Mouse (Mus musculus): ENCODE data around the gene Gm10491. TPM values are rescaled to one million over a fixed set of nuclear protein-coding genes. Genes with fewer than 3 reads are reported as not detected.

Gm10491 gene
- not detected in 2 replicates for polyA plus RNA-seq (2012; rRNA removed)

GRCm38 (mm10) chrX:7907735-7908134, at the start of gene Gm10491:
Gm10491 (minus strand) TSS chrX:7907835.

GRCm38 (mm10) chrX:7947108-7947899, 39.7 kb upstream of the Gm10491 start, which contains the start of gene Hdac6:
Hdac6 (minus strand) TSS chrX:7947889.

GRCm38 (mm10) chrX:7928270-7928790, 20.7 kb upstream of the Gm10491 start, which contains the start of gene Eras:
Eras (minus strand) TSS chrX:7928607.

GRCm38 (mm10) chrX:7919601-7920383, 12.2 kb upstream of the Gm10491 start, which contains the start of gene Pcsk1n:
Pcsk1n (plus strand) TSS chrX:7919822.

GRCm38 (mm10) chrX:7909242-7909641, 1.6 kb upstream of the Gm10491 start, which contains the start of gene Gm10490:
Gm10490 (plus strand) TSS chrX:7909542.

GRCm38 (mm10) chrX:7898880-7899874, 8.5 kb downstream of the Gm10491 start, which contains the start of the genes Pqbp1 and Timm17b:
Pqbp1 (minus strand) TSS chrX:7899269.
Timm17b (plus strand) TSS chrX:7899357.

GRCm38 (mm10) chrX:7883841-7884567, 23.6 kb downstream of the Gm10491 start, which contains the start of gene Slc35a2:
Slc35a2 (plus strand) TSS chrX:7884028.

GRCm38 (mm10) chrX:7878007-7878419, 29.6 kb downstream of the Gm10491 start, which contains the start of gene Pim2:
Pim2 (plus strand) TSS chrX:7878262.

Other genes with a start within 250 kb of the Gm10491 start
- gene Plp2, start 236.4 kb downstream of the Gm10491 start, polyA plus RNA-seq (2012; rRNA removed): 37.9 and 40.3 TPM in 2 replicates
- gene Magix, start 226.6 kb downstream of the Gm10491 start, polyA plus RNA-seq (2012; rRNA removed): 0.44 and 0.87 TPM in 2 replicates
- gene Gpkow, start 210.7 kb downstream of the Gm10491 start, polyA plus RNA-seq (2012; rRNA removed): 6.4 and 6.9 TPM in 2 replicates
- 19.9 and 21.9 TPM in 2 replicates for gene Wdr45, start 193.5 kb downstream of the Gm10491 start, polyA plus RNA-seq (2012; rRNA removed)
- gene Gm45208, start 185.6 kb downstream of the Gm10491 start, polyA plus RNA-seq (2012; rRNA removed): 0.05 TPM in 1 of 2 replicates, not detected in the other
- gene Praf2, start 179.4 kb downstream of the Gm10491 start, polyA plus RNA-seq (2012; rRNA removed): 3.3 and 4.0 TPM in 2 replicates
- gene Ccdc120, start 156.9 kb downstream of the Gm10491 start, polyA plus RNA-seq (2012; rRNA removed): 2.8 and 3.8 TPM in 2 replicates
- 5.0 and 5.3 TPM in 2 replicates for gene Tfe3, start 145.3 kb downstream of the Gm10491 start, polyA plus RNA-seq (2012; rRNA removed)
- gene Gripap1, start 118.1 kb downstream of the Gm10491 start, polyA plus RNA-seq (2012; rRNA removed): 24.9 and 29.9 TPM in 2 replicates
- gene Kcnd1, start 85.5 kb downstream of the Gm10491 start, polyA plus RNA-seq (2012; rRNA removed): 0.28 and 0.29 TPM in 2 replicates
- 24.6 and 26.4 TPM in 2 replicates for gene Otud5, start 66.5 kb downstream of the Gm10491 start, polyA plus RNA-seq (2012; rRNA removed)
- gene Pim2, start 29.6 kb downstream of the Gm10491 start, polyA plus RNA-seq (2012; rRNA removed): 2.5 and 2.7 TPM in 2 replicates
- gene Slc35a2, start 23.8 kb downstream of the Gm10491 start, polyA plus RNA-seq (2012; rRNA removed): 14.2 and 16.2 TPM in 2 replicates
- gene Pqbp1, start 8.6 kb downstream of the Gm10491 start, polyA plus RNA-seq (2012; rRNA removed): 36.0 and 38.7 TPM in 2 replicates
- gene Timm17b, start 8.5 kb downstream of the Gm10491 start, polyA plus RNA-seq (2012; rRNA removed): 22.3 and 23.0 TPM in 2 replicates
- gene Gm10490, start 1.7 kb upstream of the Gm10491 start, polyA plus RNA-seq (2012; rRNA removed): not detected in 2 replicates
- gene Pcsk1n, start 12.0 kb upstream of the Gm10491 start, polyA plus RNA-seq (2012; rRNA removed): 0.01 TPM in 2 replicates
- gene Eras, start 20.8 kb upstream of the Gm10491 start, polyA plus RNA-seq (2012; rRNA removed): not detected in 2 replicates
- gene Hdac6, start 40.1 kb upstream of the Gm10491 start, polyA plus RNA-seq (2012; rRNA removed): 15.8 and 17.9 TPM in 2 replicates
- gene Gata1, start 70.2 kb upstream of the Gm10491 start, polyA plus RNA-seq (2012; rRNA removed): 46.9 and 48.4 TPM in 2 replicates
- gene Glod5, start 110.7 kb upstream of the Gm10491 start, polyA plus RNA-seq (2012; rRNA removed): 0.67 and 1.2 TPM in 2 replicates
- 15.2 and 16.4 TPM in 2 replicates for gene Suv39h1, start 166.9 kb upstream of the Gm10491 start, polyA plus RNA-seq (2012; rRNA removed)
- gene Was, start 182.7 kb upstream of the Gm10491 start, polyA plus RNA-seq (2012; rRNA removed): 11.4 and 12.1 TPM in 2 replicates
- gene Wdr13, start 225.1 kb upstream of the Gm10491 start, polyA plus RNA-seq (2012; rRNA removed): 18.9 and 22.6 TPM in 2 replicates
- gene Rbm3, start 238.0 kb upstream of the Gm10491 start, polyA plus RNA-seq (2012; rRNA removed): 156 and 159 TPM in 2 replicates

All from liver, embryonic 18 days (tissue).